Mouse (Mus musculus) mammary gland, adult 2 months (tissue): ENCODE measurements around the gene Rpl36a. TPM values are rescaled to one million over a fixed set of nuclear protein-coding genes. Genes with fewer than 3 reads are reported as not detected.

Source experiments
- polyA plus RNA-seq: library from polyadenylated mRNA; depleted of rRNA; stranded (reverse); fragments of >200 nt; gene quantifications from 2 replicates; pipeline ENCODE4 v1.2.3, GENCODE M21; 2012; ENCODE audit warnings: low replicate concordance; rRNA removed

Rpl36a gene
- 68.5 and 141 TPM in 2 replicates for polyA plus RNA-seq

GRCm38 (mm10) chrX:134585103-134586002 is at the start of gene Rpl36a:
TSS of gene Rpl36a (plus strand) at chrX:134585654.

GRCm38 (mm10) chrX:134541145-134541954 is 44.1 kb upstream of the Rpl36a start, which contains the start of gene Timm8a1:
TSS of gene Timm8a1 (minus strand) at chrX:134541865.

GRCm38 (mm10) chrX:134582888-134583669 is 2.4 kb upstream of the Rpl36a start, which contains the start of gene Btk:
TSS of gene Btk (minus strand) at chrX:134583570.

GRCm38 (mm10) chrX:134600659-134601379 is 15.4 kb downstream of the Rpl36a start, which contains the start of the genes Gla and Hnrnph2:
TSS of gene Gla (minus strand) at chrX:134601125.
TSS of gene Hnrnph2 (plus strand) at chrX:134601179.

Other genes with a start within 250 kb of the Rpl36a start
- gene Drp2, start 181.1 kb upstream of the Rpl36a start, polyA plus RNA-seq: 3.5 and 9.2 TPM in 2 replicates
- not detected in 2 replicates for gene Taf7l, start 109.2 kb upstream of the Rpl36a start, polyA plus RNA-seq
- gene Timm8a1, start 43.8 kb upstream of the Rpl36a start, polyA plus RNA-seq: 0.31 and 1.9 TPM in 2 replicates
- 3.3 and 5.2 TPM in 2 replicates for gene Btk, start 2.1 kb upstream of the Rpl36a start, polyA plus RNA-seq
- 1.5 and 2.5 TPM in 2 replicates for gene Gla, start 15.5 kb downstream of the Rpl36a start, polyA plus RNA-seq
- gene Hnrnph2, start 15.5 kb downstream of the Rpl36a start, polyA plus RNA-seq: 5.5 and 12.0 TPM in 2 replicates
- gene Armcx4, start 100.9 kb downstream of the Rpl36a start, polyA plus RNA-seq: 0.84 and 1.2 TPM in 2 replicates
- gene Armcx1, start 132.3 kb downstream of the Rpl36a start, polyA plus RNA-seq: 1.2 and 3.3 TPM in 2 replicates
- gene Armcx6, start 165.8 kb downstream of the Rpl36a start, polyA plus RNA-seq: 1.1 and 1.4 TPM in 2 replicates
- 3.1 and 8.8 TPM in 2 replicates for gene Armcx3, start 170.9 kb downstream of the Rpl36a start, polyA plus RNA-seq
- 15.5 and 18.9 TPM in 2 replicates for gene Armcx2, start 223.6 kb downstream of the Rpl36a start, polyA plus RNA-seq